Mouse (Mus musculus): ENCODE measurements around the gene Zfp971. TPM values are rescaled to one million over a fixed set of nuclear protein-coding genes. Genes with fewer than 3 reads are reported as not detected.
"Not testable (repeated sequence)": the region's sequence is repeated elsewhere in the genome, so short reads cannot be mapped to it uniquely, and the experiment has no call there.

Gene Zfp971
- total and polyA plus RNA-seq, 3 experiments: 5.9 to 13.5 (median 8.2) TPM

DNA sequence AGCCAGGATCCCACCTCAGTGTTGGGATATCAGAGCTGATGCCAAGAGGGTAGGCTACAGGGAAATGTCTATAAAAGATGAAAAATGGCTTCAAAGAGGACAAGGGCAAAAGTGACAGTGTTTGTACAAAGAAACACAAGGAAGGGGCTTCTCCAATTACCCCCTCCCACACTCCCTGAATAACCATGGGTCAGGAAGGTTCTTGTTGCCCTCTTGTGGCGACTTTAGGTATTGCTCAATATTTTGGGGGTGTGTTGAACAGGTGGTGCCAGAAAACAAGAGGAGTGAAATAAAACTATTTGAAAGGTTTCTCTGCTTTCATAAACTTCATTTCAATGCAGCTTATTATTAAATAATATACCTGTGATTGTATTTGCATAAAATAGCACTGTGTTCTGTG, 35.1 kb downstream of the Zfp971 start:
- dilution Hi-C loops (cut with MboI; ENCODE audit: extremely low pct_ligation_motif_present, extremely low pct_unique_long_range_greater_than_20kb, low sequenced_read_pairs): no loop called here
- no peak overlapping the region for H3K4me2 ChIP-seq (ENCODE audit: insufficient read depth, low read depth, poor library complexity, severe bottlenecking)

DNA sequence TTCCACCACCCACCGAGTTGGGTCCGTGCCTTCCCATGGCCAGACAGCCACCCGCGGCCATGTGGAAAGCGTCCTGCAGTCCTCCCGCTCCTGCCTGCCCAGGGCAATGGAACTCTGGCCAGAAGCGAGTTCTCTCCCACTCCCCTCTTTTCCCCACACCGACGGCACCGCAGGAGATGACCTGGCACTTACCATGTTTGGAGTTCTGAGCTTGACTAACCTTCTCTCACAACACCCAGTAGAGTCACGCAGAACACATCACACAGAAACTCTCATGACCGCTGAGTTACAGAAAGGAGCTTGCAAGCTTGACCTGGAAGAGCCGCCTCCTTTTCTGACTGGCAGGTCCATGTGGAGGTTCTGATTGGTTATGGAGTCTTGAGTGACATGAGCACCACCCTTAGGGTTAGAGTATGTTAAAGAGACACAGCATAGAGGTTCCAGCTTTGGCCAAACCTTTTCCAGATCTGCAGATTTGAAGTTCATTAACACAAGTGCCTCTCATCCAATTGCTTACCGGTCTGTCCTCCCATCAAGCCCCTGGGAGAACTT, 55.2 kb downstream of the Zfp971 start, which contains the start of gene Zfp931:
Gene Zfp931, minus strand, starts transcription at position 311 of the 552 bp plus-strand sequence.
- H3K36me3 ChIP-seq (replicated peaks in 1 of 2; ENCODE audit: control insufficient read depth in 1 of 2, insufficient read depth in 1 of 2, low read length in 1 of 2); H3K79me2 ChIP-seq (replicated peaks; ENCODE audit: control insufficient read depth, extremely low read depth, insufficient read depth, poor library complexity, severe bottlenecking); in situ Hi-C loops (cut with MboI; ENCODE audit: low pct_ligation_motif_present, low pct_unique_long_range_greater_than_20kb, low sequenced_read_pairs); H3K9me3 ChIP-seq (replicated peaks; ENCODE audit: low read length); H3K4me1 ChIP-seq (ENCODE audit: control insufficient read depth in 1 of 2, insufficient read depth in 2 of 2); DNase-seq (ENCODE audit: extremely low read depth); H3K27ac ChIP-seq (ENCODE audit: insufficient read depth, low read depth); dilution Hi-C loops (cut with MboI; ENCODE audit: extremely low pct_ligation_motif_present, extremely low pct_unique_long_range_greater_than_20kb, low sequenced_read_pairs); H3K27me3 ChIP-seq (replicated peaks): not testable (repeated sequence)
- peak within 1 kb of the TSS; percentile 56; the same call in 1 of the 2 replicates for H3K4me2 ChIP-seq (ENCODE audit: insufficient read depth, low read depth, poor library complexity, severe bottlenecking)
- H3K9ac ChIP-seq (ENCODE audit: insufficient read depth, low read depth): peak within 1 kb of the TSS; percentile 53; the same call in 1 of the 2 replicates
- H3K4me3 ChIP-seq (replicated peaks in 1 of 3; ENCODE audit: low read depth in 2 of 3, low read length in 2 of 3, poor library complexity in 1 of 3): peak within 1 kb of the TSS in 2 of 3 experiments; percentile 45 to 73

More for the DNA sequence above, 35.1 kb downstream of the Zfp971 start:
- in situ Hi-C loops (cut with MboI; ENCODE audit: low pct_ligation_motif_present, low pct_unique_long_range_greater_than_20kb, low sequenced_read_pairs): no loop called here
- peak; percentile 53 for DNase-seq (ENCODE audit: extremely low read depth)
- Histone ChIP-seq H3K4me1 (ENCODE audit: control insufficient read depth in 1 of 2, insufficient read depth in 2 of 2) (peaks cover 2 to 6% of the 10 kb centered on the region in 2 experiments; a peak in 1 of 4 replicates), H3K36me3 (replicated peaks in 1 of 2; ENCODE audit: control insufficient read depth in 1 of 2, insufficient read depth in 1 of 2, low read length in 1 of 2) (peaks cover 0 to 5% of the 10 kb centered on the region in 2 experiments), H3K9ac (ENCODE audit: insufficient read depth, low read depth) (no peak overlapping the region), H3K27ac (ENCODE audit: insufficient read depth, low read depth) (no peak overlapping the region), H3K79me2 (replicated peaks; ENCODE audit: control insufficient read depth, extremely low read depth, insufficient read depth, poor library complexity, severe bottlenecking) (no peaks in the 10 kb centered on the region), H3K4me3 (replicated peaks in 1 of 3; ENCODE audit: low read depth in 2 of 3, low read length in 2 of 3, poor library complexity in 1 of 3) (no peak overlapping the region), H3K27me3 (replicated peaks) (no peaks in the 10 kb centered on the region), H3K9me3 (replicated peaks; ENCODE audit: low read length) (no peaks in the 10 kb centered on the region)
- TF ChIP-seq RAD21 (IDR thresholded peaks at IDR 0.05; ENCODE audit: low read depth, low read length) (peak; percentile 75), ZC3H11A (IDR thresholded peaks at IDR 0.05; ENCODE audit: low read depth, low read length) (peak; percentile 25; the same call in 1 of the 2 replicates), NRF1 (IDR thresholded peaks at IDR 0.05; ENCODE audit: low read depth, low read length) (no peak), ZKSCAN1 (IDR thresholded peaks at IDR 0.05; ENCODE audit: borderline replicate concordance, low read depth, low read length) (no peak), CTCF (conservative IDR thresholded peaks at IDR 0.05 in 1 of 2, IDR thresholded peaks at IDR 0.05 in 1 of 2; ENCODE audit: low read depth in 2 of 2, low read length in 2 of 2) (peak; percentile 66 to 81), SMC3 (IDR thresholded peaks at IDR 0.05; ENCODE audit: low read depth, low read length) (peak; percentile 71)

Other genes with a start within 250 kb of the Zfp971 start
- 23.8 and 27.4 TPM in 2 replicates for gene Gm14325, start 182.9 kb upstream of the Zfp971 start, total RNA-seq (2012; rRNA removed)
- gene Gm14325, start 182.9 kb upstream of the Zfp971 start, total RNA-seq (2014; rRNA removed): 79.1 and 90.6 TPM in 2 replicates
- 16.3 and 23.1 TPM in 2 replicates for gene Gm14325, start 182.9 kb upstream of the Zfp971 start, polyA plus RNA-seq (2012; ENCODE audit: insufficient read length, low read depth)
- gene Gm14327, start 126.2 kb upstream of the Zfp971 start, total RNA-seq (2012; rRNA removed): 0.85 and 1.7 TPM in 2 replicates
- 1.3 and 5.8 TPM in 2 replicates for gene Gm14327, start 126.2 kb upstream of the Zfp971 start, total RNA-seq (2014; rRNA removed)
- gene Gm14327, start 126.2 kb upstream of the Zfp971 start, polyA plus RNA-seq (2012; ENCODE audit: insufficient read length, low read depth): 0.74 and 1.1 TPM in 2 replicates
- 4.0 and 4.1 TPM in 2 replicates for gene Zfp972, start 97.7 kb upstream of the Zfp971 start, total RNA-seq (2012; rRNA removed)
- gene Zfp972, start 97.7 kb upstream of the Zfp971 start, total RNA-seq (2014; rRNA removed): 3.3 and 3.5 TPM in 2 replicates
- 3.0 and 11.8 TPM in 2 replicates for gene Zfp972, start 97.7 kb upstream of the Zfp971 start, polyA plus RNA-seq (2012; ENCODE audit: insufficient read length, low read depth)
- gene Gm14326, start 66.0 kb upstream of the Zfp971 start, total RNA-seq (2012; rRNA removed): 11.3 and 14.9 TPM in 2 replicates
- 25.9 and 29.6 TPM in 2 replicates for gene Gm14326, start 66.0 kb upstream of the Zfp971 start, total RNA-seq (2014; rRNA removed)
- gene Gm14326, start 66.0 kb upstream of the Zfp971 start, polyA plus RNA-seq (2012; ENCODE audit: insufficient read length, low read depth): 11.8 and 19.0 TPM in 2 replicates
- 5.5 and 5.6 TPM in 2 replicates for gene Zfp931, start 55.2 kb downstream of the Zfp971 start, total RNA-seq (2012; rRNA removed)
- 14.0 and 17.7 TPM in 2 replicates for gene Zfp931, start 55.2 kb downstream of the Zfp971 start, total RNA-seq (2014; rRNA removed)
- 3.2 and 4.0 TPM in 2 replicates for gene Zfp931, start 55.2 kb downstream of the Zfp971 start, polyA plus RNA-seq (2012; ENCODE audit: insufficient read length, low read depth)
- 0.21 and 0.38 TPM in 2 replicates for gene Phactr3, start 95.7 kb downstream of the Zfp971 start, total RNA-seq (2012; rRNA removed)
- gene Phactr3, start 95.7 kb downstream of the Zfp971 start, total RNA-seq (2014; rRNA removed): 0.24 and 0.75 TPM in 2 replicates
- gene Phactr3, start 95.7 kb downstream of the Zfp971 start, polyA plus RNA-seq (2012; ENCODE audit: insufficient read length, low read depth): not detected in 2 replicates

Data from CH12.LX (cell line).